Mouse (Mus musculus): ENCODE results near the gene Ppm1m. TPM values are rescaled to one million over a fixed set of nuclear protein-coding genes. Genes with fewer than 3 reads are reported as not detected.

Ppm1m gene
- polyA plus RNA-seq, 1 experiment = 24.1 TPM

GRCm38 (mm10) chr9:106148541-106149398, 50.8 kb downstream of the Ppm1m start:
- peak; percentile 38; the same call in 1 of the 2 replicates for TF ChIP-seq POLR2A (IDR thresholded peaks at IDR 0.05; ENCODE audit: borderline replicate concordance, extremely low read depth, insufficient read depth, insufficient read length, poor library complexity, severe bottlenecking)
- 0 out of 2 replicates have a peak, but pooled peaks have one; percentile 4 for TF ChIP-seq CTCF (IDR thresholded peaks at IDR 0.05; ENCODE audit: borderline replicate concordance, extremely low read depth, insufficient read depth, insufficient read length)
- DNase-seq (ENCODE audit: low read depth) = peak; percentile 91

- no peak for TF ChIP-seq CTCF (IDR thresholded peaks at IDR 0.05; ENCODE audit: borderline replicate concordance, extremely low read depth, insufficient read depth, insufficient read length)
- TF ChIP-seq POLR2A (IDR thresholded peaks at IDR 0.05; ENCODE audit: borderline replicate concordance, extremely low read depth, insufficient read depth, insufficient read length, poor library complexity, severe bottlenecking) = no peak; the same call in 1 of the 2 replicates
Measured at GRCm38 (mm10) chr9:106147851-106148431, 51.6 kb downstream of the Ppm1m start.

GRCm38 (mm10) chr9:106147281-106147680, 52.3 kb downstream of the Ppm1m start:
- no peak for TF ChIP-seq POLR2A (IDR thresholded peaks at IDR 0.05; ENCODE audit: borderline replicate concordance, extremely low read depth, insufficient read depth, insufficient read length, poor library complexity, severe bottlenecking)
- TF ChIP-seq CTCF (IDR thresholded peaks at IDR 0.05; ENCODE audit: borderline replicate concordance, extremely low read depth, insufficient read depth, insufficient read length) = no peak

More at GRCm38 (mm10) chr9:106147851-106148431, 51.6 kb downstream of the Ppm1m start:
- peak; percentile 77 for DNase-seq (ENCODE audit: low read depth)

GRCm38 (mm10) chr9:106145582-106145981, 54.0 kb downstream of the Ppm1m start:
- TF ChIP-seq POLR2A (IDR thresholded peaks at IDR 0.05; ENCODE audit: borderline replicate concordance, extremely low read depth, insufficient read depth, insufficient read length, poor library complexity, severe bottlenecking) (no peak), CTCF (IDR thresholded peaks at IDR 0.05; ENCODE audit: borderline replicate concordance, extremely low read depth, insufficient read depth, insufficient read length) (no peak)
- peak; percentile 87 for DNase-seq (ENCODE audit: low read depth)

More at GRCm38 (mm10) chr9:106147281-106147680, 52.3 kb downstream of the Ppm1m start:
- DNase-seq (ENCODE audit: low read depth) = no peak

Other genes with a start within 250 kb of the Ppm1m start
- gene Col6a5, start 239.1 kb downstream of the Ppm1m start, polyA plus RNA-seq (2012; rRNA removed) = 0.57 and 1.00 TPM in 2 replicates
- 2.1 TPM in 2 replicates for gene Col6a4, start 103.0 kb downstream of the Ppm1m start, polyA plus RNA-seq (2012; rRNA removed)
- 1.3 and 1.6 TPM in 2 replicates for gene Glyctk, start 41.6 kb downstream of the Ppm1m start, polyA plus RNA-seq (2012; rRNA removed)
- 169 and 175 TPM in 2 replicates for gene Wdr82, start 28.8 kb downstream of the Ppm1m start, polyA plus RNA-seq (2012; rRNA removed)
- gene Twf2, start 3.4 kb upstream of the Ppm1m start, polyA plus RNA-seq (2012; rRNA removed) = 51.1 and 63.8 TPM in 2 replicates
- gene Tlr9, start 22.9 kb upstream of the Ppm1m start, polyA plus RNA-seq (2012; rRNA removed) = 0.23 and 0.45 TPM in 2 replicates
- gene Alas1, start 48.9 kb upstream of the Ppm1m start, polyA plus RNA-seq (2012; rRNA removed) = 75.2 and 75.4 TPM in 2 replicates
- gene Poc1a, start 81.3 kb upstream of the Ppm1m start, polyA plus RNA-seq (2012; rRNA removed) = 10.4 and 15.4 TPM in 2 replicates
- 41.5 and 50.3 TPM in 2 replicates for gene Dusp7, start 168.9 kb upstream of the Ppm1m start, polyA plus RNA-seq (2012; rRNA removed)
- gene Rpl29, start 229.7 kb upstream of the Ppm1m start, polyA plus RNA-seq (2012; rRNA removed) = 747 and 913 TPM in 2 replicates
- gene Acy1, start 238.6 kb upstream of the Ppm1m start, polyA plus RNA-seq (2012; rRNA removed) = 14.9 and 15.7 TPM in 2 replicates
- 12.8 and 20.4 TPM in 2 replicates for gene Abhd14b, start 247.7 kb upstream of the Ppm1m start, polyA plus RNA-seq (2012; rRNA removed)
- 59.1 and 68.9 TPM in 2 replicates for gene Abhd14a, start 247.9 kb upstream of the Ppm1m start, polyA plus RNA-seq (2012; rRNA removed)